18 mouse cellular contexts compared by ENCODE assay signal in the genomic region with DNA sequence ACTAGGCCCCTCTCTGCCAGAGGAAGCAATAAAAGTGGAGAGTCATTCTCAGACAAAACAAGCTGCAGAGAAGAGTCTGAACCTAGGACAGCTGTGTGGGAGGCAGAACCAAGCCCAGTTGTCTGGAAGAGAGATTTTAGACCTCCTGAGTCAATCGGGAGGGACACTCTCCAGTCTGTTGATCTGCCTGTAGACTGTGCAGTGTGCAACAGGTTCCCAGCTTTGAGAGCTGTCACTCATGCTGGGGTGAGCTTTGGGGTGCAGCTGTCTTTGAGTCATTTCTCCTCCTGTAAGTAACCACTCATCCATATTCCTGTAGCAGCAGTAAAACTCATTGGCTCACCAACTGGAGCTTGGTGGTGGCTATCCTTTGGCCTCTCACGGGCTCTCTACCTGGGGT. TPM values are rescaled to one million over a fixed set of nuclear protein-coding genes. Genes with fewer than 3 reads are reported as not detected.
"Had no signal": no experiment of that assay in that cellular context is flagged by ENCODE, and none has a peak within 500 bp of the region (broad histone marks: within the 10 kb centered on the region; RNA-seq: fewer than 3 reads in every experiment).

No protein-coding gene starts in this region.

- H3K4me1 ChIP-seq: midbrain, embryonic 10.5 days; midbrain, embryonic 12.5 days; neural tube, embryonic 13.5 days; neural tube, embryonic 15.5 days had no signal

- H3K4me2 ChIP-seq: lung, embryonic 14.5 days; midbrain, embryonic 12.5 days; neural tube, embryonic 13.5 days; neural tube, embryonic 15.5 days had no signal

- H3K27ac ChIP-seq: midbrain, embryonic 10.5 days; midbrain, embryonic 12.5 days; neural tube, embryonic 13.5 days; neural tube, embryonic 15.5 days had no signal

- H3K4me3 ChIP-seq: midbrain, embryonic 10.5 days; midbrain, embryonic 12.5 days; myocyte; neural tube, embryonic 13.5 days; neural tube, embryonic 15.5 days had no signal

- H3K9ac ChIP-seq: lung, embryonic 14.5 days; midbrain, embryonic 12.5 days; neural tube, embryonic 13.5 days; neural tube, embryonic 15.5 days had no signal

- H3K9me3 ChIP-seq: midbrain, embryonic 10.5 days; midbrain, embryonic 12.5 days; neural tube, embryonic 13.5 days; neural tube, embryonic 15.5 days had no signal

- DNase-seq: lung, embryonic 14.5 days; lung, postnatal 10 days; lung, postnatal 4 days; midbrain, embryonic 14.5 days; retina, postnatal 1 day; right cerebral cortex, adult 18-20 months; right cerebral cortex, postnatal 25 days; right cerebral cortex, postnatal 4 days; spleen, adult 18-20 months; thymus, adult 18-20 months; thymus, postnatal 14 days; thymus, postnatal 36 days had no signal

- ATAC-seq: midbrain, embryonic 16.5 days had no signal

- H3K36me3 ChIP-seq: midbrain, embryonic 10.5 days; midbrain, embryonic 12.5 days; neural tube, embryonic 13.5 days; neural tube, embryonic 15.5 days had no signal

- H3K27me3 ChIP-seq: neural tube, embryonic 13.5 days; neural tube, embryonic 15.5 days had no signal

RNA-seq across cellular contexts. Expression of a gene that starts 33.2 kb away (rescaled TPM):
- polyA plus RNA-seq: myocyte had no signal
